Mouse (Mus musculus) ES-Bruce4 (cell line): ENCODE results near the gene Parg.

Experiments used
- CTCF ChIP-seq: IDR thresholded peaks from one replicate; pipeline ENCODE4 v1.8.1; 2011; ENCODE audit warnings: low read depth, low read length
- POLR2A ChIP-seq: IDR thresholded peaks from one replicate; pipeline ENCODE4 v1.8.1; 2011; ENCODE audit warnings: low read length; ENCODE audit not compliant: insufficient read depth

DNA sequence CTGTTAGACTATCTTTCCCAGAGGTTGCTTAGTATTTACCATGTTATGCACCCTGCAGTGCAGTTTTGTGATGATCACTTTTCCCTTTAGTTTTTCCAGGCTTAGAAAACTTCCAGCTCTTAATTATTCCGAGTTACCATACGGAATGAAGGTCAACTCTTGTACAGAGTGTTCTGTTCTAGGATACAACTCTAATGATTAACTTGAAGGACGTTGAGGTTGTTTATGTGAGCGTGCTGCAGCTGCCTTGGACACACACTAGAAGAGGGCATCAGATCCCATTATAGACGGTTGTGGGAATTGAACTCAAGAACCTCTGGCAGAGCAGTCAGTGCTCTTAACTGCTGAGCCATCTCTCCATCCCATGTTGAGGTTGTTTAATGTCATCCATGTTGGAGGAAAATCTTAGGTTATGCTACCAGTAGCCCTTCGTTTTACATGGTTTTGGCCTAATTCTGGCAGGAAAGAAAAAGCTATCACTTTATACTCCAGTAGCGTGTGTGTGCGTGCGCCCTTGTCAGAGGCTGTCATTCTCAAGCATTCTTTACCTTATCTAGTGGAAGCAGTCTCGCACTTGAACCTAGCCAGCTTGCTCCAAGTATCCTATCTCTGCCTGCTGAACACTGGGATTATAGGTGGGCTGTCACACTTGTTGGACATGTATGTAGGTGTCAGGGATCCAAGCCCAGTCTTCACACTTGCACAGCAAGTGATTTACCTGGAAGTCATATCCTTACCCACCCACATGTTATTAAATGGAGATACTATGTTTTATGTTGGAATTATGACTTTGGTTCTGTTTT lies 22.2 kb upstream of the Parg start:
- TF ChIP-seq POLR2A = no peak
- TF ChIP-seq CTCF = no peak
